Mouse (Mus musculus) CH12.LX (cell line): ENCODE data around the gene Kmo. TPM values are rescaled to one million over a fixed set of nuclear protein-coding genes. Genes with fewer than 3 reads are reported as not detected.

Experiments
- DNase-seq: peaks from one replicate; pipeline ENCODE4 v3.0.0-alpha.2; 2013; ENCODE audit errors: extremely low read depth
- H3K27ac ChIP-seq: 2 replicates; pipeline ENCODE4 v1.5.1; 2012; ENCODE audit warnings: low read depth, mild to moderate bottlenecking, control low read depth, moderate library complexity; ENCODE audit not compliant: insufficient read depth
- H3K27me3 ChIP-seq: replicated peaks from 2 replicates; pipeline ENCODE3; 2012; ENCODE audit warnings: inconsistent platforms
- H3K36me3 ChIP-seq, 2 experiments: replicated peaks in 1 of 2; 2 replicates each; pipeline versions ENCODE3 to v1.6.1; 2012; ENCODE audit warnings: inconsistent platforms in 1 of 2, low read length in 1 of 2, mild to moderate bottlenecking in 1 of 2, mixed read lengths in 1 of 2, moderate library complexity in 1 of 2; ENCODE audit not compliant: control insufficient read depth in 1 of 2, insufficient read depth in 1 of 2
- H3K4me1 ChIP-seq, 2 experiments: 2 replicates each; pipeline ENCODE4 v1.6.1; 2012; ENCODE audit warnings: inconsistent platforms in 1 of 2, moderate library complexity in 1 of 2; ENCODE audit not compliant: insufficient read depth in 2 of 2, control insufficient read depth in 1 of 2
- H3K4me2 ChIP-seq: 2 replicates; pipeline ENCODE4 v1.6.1; 2012; ENCODE audit warnings: low read depth, mild to moderate bottlenecking, control low read depth; ENCODE audit not compliant: poor library complexity, insufficient read depth, severe bottlenecking
- H3K4me3 ChIP-seq, 3 experiments: fragments of 150-350 bp in 1 of 3; sonication (generic) in 1 of 3; replicated peaks in 1 of 3; 2 replicates each; pipeline versions ENCODE3 to v1.5.1; 2011 to 2012; ENCODE audit warnings: low read depth in 2 of 3, low read length in 2 of 3, mild to moderate bottlenecking in 2 of 3, moderate library complexity in 2 of 3, control low read depth in 1 of 3, improper control_type of control experiment in 1 of 3, inconsistent platforms in 1 of 3, mixed read lengths in 1 of 3; ENCODE audit not compliant: poor library complexity in 1 of 3
- H3K79me2 ChIP-seq: replicated peaks from 2 replicates; pipeline ENCODE4 v1.6.1; 2012; ENCODE audit warnings: mild to moderate bottlenecking, moderate library complexity; ENCODE audit not compliant: control insufficient read depth, poor library complexity, insufficient read depth, severe bottlenecking; ENCODE audit errors: extremely low read depth
- H3K9ac ChIP-seq: 2 replicates; pipeline ENCODE4 v1.6.1; 2012; ENCODE audit warnings: low read depth, mild to moderate bottlenecking, control low read depth, moderate library complexity; ENCODE audit not compliant: insufficient read depth
- H3K9me3 ChIP-seq: replicated peaks from 2 replicates; pipeline ENCODE3; 2012; ENCODE audit warnings: low read length, inconsistent platforms, mixed read lengths
- CHD1 ChIP-seq: IDR thresholded peaks from 2 replicates; pipeline ENCODE4 v1.6.1; 2012; ENCODE audit warnings: low read depth, low read length, improper control_type of control experiment, inconsistent platforms
- ELF1 ChIP-seq: IDR thresholded peaks from 2 replicates; pipeline ENCODE4 v1.6.1; 2014; ENCODE audit warnings: low read depth, mild to moderate bottlenecking, inconsistent platforms, low read length, improper control_type of control experiment
- ETS1 ChIP-seq: conservative IDR thresholded peaks from 2 replicates; pipeline ENCODE4 v1.6.1; 2012; ENCODE audit warnings: low read depth, mild to moderate bottlenecking, inconsistent platforms, low read length, improper control_type of control experiment, moderate library complexity
- GABPA ChIP-seq: IDR thresholded peaks from 2 replicates; pipeline ENCODE4 v1.6.1; 2012; ENCODE audit warnings: low read depth, low read length, improper control_type of control experiment, inconsistent platforms; ENCODE audit not compliant: insufficient replicate concordance
- HCFC1 ChIP-seq: IDR thresholded peaks from 2 replicates; pipeline ENCODE4 v1.6.1; 2012; ENCODE audit warnings: low read depth, mild to moderate bottlenecking, inconsistent platforms, low read length, improper control_type of control experiment
- JUN ChIP-seq: IDR thresholded peaks from 2 replicates; pipeline ENCODE4 v1.6.1; 2011; ENCODE audit warnings: low read depth, mild to moderate bottlenecking, low read length, improper control_type of control experiment, moderate library complexity; ENCODE audit not compliant: insufficient read depth
- MAFK ChIP-seq: IDR thresholded peaks from 2 replicates; pipeline ENCODE4 v1.6.1; 2011; ENCODE audit warnings: low read length, improper control_type of control experiment; ENCODE audit not compliant: insufficient replicate concordance
- MAX ChIP-seq: IDR thresholded peaks from 2 replicates; pipeline ENCODE4 v1.6.1; 2011; ENCODE audit warnings: low read length, improper control_type of control experiment
- MXI1 ChIP-seq: IDR thresholded peaks from 2 replicates; pipeline ENCODE4 v1.6.1; 2011; ENCODE audit warnings: mild to moderate bottlenecking, low read depth, low read length, improper control_type of control experiment
- MYC ChIP-seq: IDR thresholded peaks from 2 replicates; pipeline ENCODE4 v1.6.1; 2011; ENCODE audit warnings: low read depth, mild to moderate bottlenecking, improper control_type of control experiment, low read length
- NELFE ChIP-seq: IDR thresholded peaks from 2 replicates; pipeline ENCODE4 v1.6.1; 2011; ENCODE audit warnings: low read depth, low read length, improper control_type of control experiment
- NRF1 ChIP-seq: IDR thresholded peaks from 2 replicates; pipeline ENCODE4 v1.6.1; 2014; ENCODE audit warnings: low read depth, mild to moderate bottlenecking, inconsistent platforms, low read length, improper control_type of control experiment, moderate library complexity
- POLR2AphosphoS2 ChIP-seq: IDR thresholded peaks from 2 replicates; pipeline ENCODE4 v1.6.1; 2011; ENCODE audit warnings: low read depth, low read length, improper control_type of control experiment
- RAD21 ChIP-seq: IDR thresholded peaks from 2 replicates; pipeline ENCODE4 v1.6.1; 2011; ENCODE audit warnings: low read depth, mild to moderate bottlenecking, low read length, improper control_type of control experiment, moderate library complexity
- SIN3A ChIP-seq: IDR thresholded peaks from 2 replicates; pipeline ENCODE4 v1.6.1; 2012; ENCODE audit warnings: low read length, improper control_type of control experiment, inconsistent platforms
- SMC3 ChIP-seq: IDR thresholded peaks from 2 replicates; pipeline ENCODE4 v1.6.1; 2011; ENCODE audit warnings: low read depth, low read length, improper control_type of control experiment
- TBP ChIP-seq: conservative IDR thresholded peaks from 2 replicates; pipeline ENCODE4 v1.6.1; 2011; ENCODE audit warnings: low read depth, low read length, improper control_type of control experiment
- UBTF ChIP-seq: IDR thresholded peaks from 2 replicates; pipeline ENCODE4 v1.6.1; 2012; ENCODE audit warnings: low read depth, mild to moderate bottlenecking, inconsistent platforms, low read length, improper control_type of control experiment, moderate library complexity
- USF1 ChIP-seq: IDR thresholded peaks from 2 replicates; pipeline ENCODE4 v1.6.1; 2014; ENCODE audit warnings: low read depth, mild to moderate bottlenecking, inconsistent platforms, low read length, improper control_type of control experiment
- USF2 ChIP-seq: conservative IDR thresholded peaks from 2 replicates; pipeline ENCODE4 v1.6.1; 2011; ENCODE audit warnings: low read depth, low read length, improper control_type of control experiment
- dilution Hi-C: fragments of 300-500 bp; cut with MboI; formaldehyde crosslinking; loops from 2 replicates; pipeline ENCODE4 v1.14.3; 2020; ENCODE audit warnings: low sequenced_read_pairs; ENCODE audit not compliant: extremely low pct_unique_long_range_greater_than_20kb, extremely low pct_ligation_motif_present
- in situ Hi-C: fragments of 300-500 bp; cut with MboI; formaldehyde crosslinking; loops from 3 replicates; pipeline ENCODE4 v1.14.3; 2019; ENCODE audit warnings: low sequenced_read_pairs, low pct_ligation_motif_present, low pct_unique_long_range_greater_than_20kb, mixed read lengths
- polyA plus RNA-seq: library from polyadenylated mRNA; unstranded; fragments of >175 nt; gene quantifications from 2 replicates; pipeline ENCODE4 v1.2.1, GENCODE M21; 2012; ENCODE audit warnings: low read depth; ENCODE audit not compliant: insufficient read length
- total RNA-seq, 2 experiments: library from RNA; depleted of rRNA; stranded (reverse); fragments of 300-350 nt in 1 of 2; fragments of >200 nt in 1 of 2; gene quantifications; 2 replicates each; pipeline ENCODE4 v1.2.3; 2012 to 2014

Gene Kmo
- total and polyA plus RNA-seq, 3 experiments, result 9.7 to 49.2 (median 42.5) TPM

- no peaks in the 10 kb centered on the region for H3K9me3 ChIP-seq
- no peak overlapping the region for H3K4me2 ChIP-seq
- dilution Hi-C loops, result no loop called here
- H3K9ac ChIP-seq, result no peak overlapping the region
- in situ Hi-C loops, result no loop called here
- H3K27ac ChIP-seq, result no peak overlapping the region
- H3K4me3 ChIP-seq, result no peak overlapping the region
- no peak for DNase-seq
- no peaks in the 10 kb centered on the region for H3K27me3 ChIP-seq
- H3K79me2 ChIP-seq, result no peaks in the 10 kb centered on the region
- peaks cover 0 to 10% of the 10 kb centered on the region in 2 experiments; a peak in 2 of 4 replicates for H3K4me1 ChIP-seq
- no peak for TF ChIP-seq JUN
- TF ChIP-seq, all 38 proteins: peak for 0
- no peaks in the 10 kb centered on the region for H3K36me3 ChIP-seq
These were observed 81.0 kb downstream of the Kmo start for GRCm38 (mm10) chr1:175701145-175701544.

- H3K4me3 ChIP-seq, result no peak overlapping the region
- H3K9me3 ChIP-seq, result no peaks in the 10 kb centered on the region
- no peaks in the 10 kb centered on the region for H3K79me2 ChIP-seq
- no peaks in the 10 kb centered on the region for H3K4me1 ChIP-seq
- TF ChIP-seq SMC3 (no peak), ETS1 (no peak), MAX (no peak), NRF1 (no peak), GABPA (no peak), UBTF (no peak), TBP (no peak), POLR2AphosphoS2 (no peak), MAFK (no peak), USF2 (no peak), ELF1 (no peak), JUN (no peak), SIN3A (no peak), NELFE (no peak), RAD21 (no peak), MXI1 (no peak), MYC (no peak), HCFC1 (no peak), CHD1 (no peak), USF1 (no peak)
- H3K9ac ChIP-seq, result no peak overlapping the region
- H3K27ac ChIP-seq, result no peak overlapping the region
- dilution Hi-C loops (no loop called here), in situ Hi-C loops (no loop called here)
- no peaks in the 10 kb centered on the region for H3K36me3 ChIP-seq
- no peaks in the 10 kb centered on the region for H3K27me3 ChIP-seq
- H3K4me2 ChIP-seq, result no peak overlapping the region
- no peak for DNase-seq
These were observed 87.4 kb downstream of the Kmo start for GRCm38 (mm10) chr1:175707599-175707998.
